Mouse (Mus musculus): ENCODE measurements around the gene Trak1. TPM values are rescaled to one million over a fixed set of nuclear protein-coding genes. Genes with fewer than 3 reads are reported as not detected.

Trak1 gene
- 53.8 and 60.6 TPM in 2 replicates for polyA plus RNA-seq (2015; fragmentation: Nextera tagmentation; extraction: Ambion mirVana)

DNA sequence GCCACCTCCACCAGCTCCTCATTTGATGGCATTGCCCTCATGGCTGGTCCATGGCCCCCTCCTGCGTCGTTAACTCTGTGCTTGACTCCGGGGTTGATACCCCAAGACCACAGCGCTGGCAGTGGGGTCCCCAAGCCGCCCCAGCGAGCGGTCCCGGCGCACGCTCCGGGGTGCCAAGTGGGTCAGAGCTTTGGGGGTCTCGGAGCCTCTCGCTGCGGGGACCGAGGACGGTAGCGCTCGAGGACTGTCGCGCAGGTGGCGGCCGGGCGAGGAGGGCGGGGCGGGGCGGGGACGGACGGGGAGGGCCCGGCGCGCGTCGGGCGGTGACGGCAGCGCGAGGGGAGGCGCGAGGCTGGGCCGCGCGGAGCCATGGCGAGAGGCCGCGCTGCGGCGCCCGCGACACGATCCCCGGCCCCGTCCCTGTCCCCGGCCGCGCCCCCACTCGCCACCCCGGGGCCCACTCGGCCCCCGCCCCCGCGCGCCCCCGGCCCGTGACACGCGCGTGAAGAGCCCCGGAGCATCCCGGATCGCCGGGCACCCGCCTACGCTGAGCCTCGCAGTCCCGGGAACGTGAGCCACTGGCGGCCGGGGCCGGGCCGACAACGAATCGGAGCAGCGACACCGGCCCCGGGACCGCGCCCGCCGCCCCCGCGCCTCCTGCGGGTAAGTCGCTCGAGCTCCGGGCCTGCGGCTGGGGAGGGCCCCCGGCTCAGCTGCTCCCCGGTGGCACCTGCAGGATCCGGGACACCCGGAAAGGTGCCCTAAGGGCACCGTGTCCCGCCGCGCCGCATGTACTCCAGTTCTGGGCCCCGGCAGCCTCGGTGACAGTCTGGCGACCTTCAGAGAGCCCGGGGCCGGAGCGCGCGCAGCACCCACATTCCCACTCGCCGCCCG is at the start of gene Trak1:
Trak1 (plus strand) TSS at position 332 of the 894 bp plus-strand sequence.
- under 1% methylated on average over 82 of the region's 116 CpGs for WGBS
- Histone ChIP-seq H3K27me3 (ENCODE audit: control insufficient read depth, insufficient read depth, low read depth, low read length) (no peaks in the 10 kb centered on the region), H3K9ac (ENCODE audit: low read depth, low read length) (peak within 1 kb of the TSS; percentile 86), H3K9me3 (replicated peaks; ENCODE audit: control insufficient read depth, low read length, poor library complexity, severe bottlenecking) (no peaks in the 10 kb centered on the region), H3K36me3 (ENCODE audit: control insufficient read depth, insufficient read depth, low read length) (no peaks in the 10 kb centered on the region), H3K4me2 (ENCODE audit: low read length) (peak within 1 kb of the TSS; percentile 97), H3K4me1 (ENCODE audit: control insufficient read depth, insufficient read depth, low read length) (peaks cover 28% of the 10 kb centered on the region), H3K4me3 (ENCODE audit: low read depth, low read length) (peak within 1 kb of the TSS; percentile 74), H3K27ac (ENCODE audit: low read length) (peak within 1 kb of the TSS; percentile 58)
- ATAC-seq: peak; percentile 89

DNA sequence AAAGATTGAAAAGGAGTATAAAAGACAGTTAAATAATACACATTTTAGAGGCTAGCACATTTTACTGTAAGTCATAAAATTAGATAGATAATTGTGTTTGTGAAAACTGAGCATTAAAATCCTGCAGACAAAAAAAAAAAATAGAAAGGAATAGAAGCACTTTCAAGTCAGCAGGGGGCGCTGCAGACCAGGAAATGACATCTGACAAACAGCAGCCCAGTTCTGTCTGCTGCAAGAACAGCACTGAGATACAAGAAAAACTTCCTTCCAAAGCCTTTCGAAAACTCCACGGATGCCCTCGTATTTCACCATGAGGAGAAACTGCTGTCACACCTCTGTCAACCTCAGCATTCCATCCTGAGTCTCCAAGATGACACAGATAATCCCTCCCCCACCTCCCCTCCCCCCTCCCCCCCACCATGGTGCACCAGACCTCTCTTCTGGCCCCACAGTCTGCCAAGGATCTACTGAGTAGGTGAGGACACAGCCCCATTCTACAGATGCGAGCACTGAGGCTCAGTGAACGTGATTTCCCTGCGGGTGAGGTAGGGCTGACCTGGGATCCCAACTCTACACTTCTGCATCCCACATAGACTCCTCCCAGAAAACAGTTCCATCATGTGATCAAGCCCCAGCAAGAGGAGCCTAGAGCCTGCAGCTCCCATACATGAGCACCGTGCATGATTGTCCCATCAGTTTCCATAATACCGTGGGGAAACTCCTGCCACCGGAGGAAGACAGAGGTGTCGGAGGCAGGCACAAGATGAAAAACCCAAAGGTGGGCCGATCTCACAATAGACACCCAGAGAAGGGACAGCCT is 49.1 kb upstream of the Trak1 start:
- Histone ChIP-seq H3K27ac (ENCODE audit: low read length) (no peak overlapping the region), H3K36me3 (ENCODE audit: control insufficient read depth, insufficient read depth, low read length) (peaks cover 2% of the 10 kb centered on the region; the same call in 1 of the 2 replicates), H3K9ac (ENCODE audit: low read depth, low read length) (no peak overlapping the region), H3K4me2 (ENCODE audit: low read length) (no peak overlapping the region), H3K4me1 (ENCODE audit: control insufficient read depth, insufficient read depth, low read length) (no peaks in the 10 kb centered on the region), H3K27me3 (ENCODE audit: control insufficient read depth, insufficient read depth, low read depth, low read length) (no peaks in the 10 kb centered on the region), H3K9me3 (replicated peaks; ENCODE audit: control insufficient read depth, low read length, poor library complexity, severe bottlenecking) (no peaks in the 10 kb centered on the region), H3K4me3 (ENCODE audit: low read depth, low read length) (no peak overlapping the region)
- ATAC-seq: no peak; the same call in 1 of the 2 replicates
- WGBS: 65% methylated on average over 12 of the region's 12 CpGs

DNA sequence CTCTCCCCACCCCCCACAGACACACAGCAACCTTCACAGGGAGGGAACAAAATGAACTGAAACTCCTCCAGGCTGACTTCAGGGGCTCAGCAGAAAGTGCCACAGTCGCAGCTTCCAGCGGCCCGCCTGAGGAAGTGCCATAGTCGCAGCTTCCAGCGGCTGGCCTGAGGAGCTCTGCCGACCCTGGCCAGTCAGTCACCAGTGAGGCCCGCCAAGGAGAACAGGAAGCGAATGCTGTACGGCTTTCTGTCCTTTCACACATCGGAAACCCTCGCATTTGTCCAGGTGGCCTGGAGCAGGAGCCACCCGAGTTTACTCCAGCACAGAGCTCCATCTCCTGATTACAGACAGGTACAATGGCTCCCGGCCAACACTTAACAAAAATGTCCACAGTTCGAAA is 47.5 kb upstream of the Trak1 start:
- Histone ChIP-seq H3K27me3 (ENCODE audit: control insufficient read depth, insufficient read depth, low read depth, low read length) (no peaks in the 10 kb centered on the region), H3K4me3 (ENCODE audit: low read depth, low read length) (no peak overlapping the region), H3K9me3 (replicated peaks; ENCODE audit: control insufficient read depth, low read length, poor library complexity, severe bottlenecking) (no peaks in the 10 kb centered on the region), H3K4me1 (ENCODE audit: control insufficient read depth, insufficient read depth, low read length) (no peaks in the 10 kb centered on the region), H3K4me2 (ENCODE audit: low read length) (no peak overlapping the region), H3K36me3 (ENCODE audit: control insufficient read depth, insufficient read depth, low read length) (peaks cover 3% of the 10 kb centered on the region), H3K9ac (ENCODE audit: low read depth, low read length) (no peak overlapping the region), H3K27ac (ENCODE audit: low read length) (no peak overlapping the region)
- no peak for ATAC-seq
- 64% methylated on average over 14 of the region's 14 CpGs for WGBS

DNA sequence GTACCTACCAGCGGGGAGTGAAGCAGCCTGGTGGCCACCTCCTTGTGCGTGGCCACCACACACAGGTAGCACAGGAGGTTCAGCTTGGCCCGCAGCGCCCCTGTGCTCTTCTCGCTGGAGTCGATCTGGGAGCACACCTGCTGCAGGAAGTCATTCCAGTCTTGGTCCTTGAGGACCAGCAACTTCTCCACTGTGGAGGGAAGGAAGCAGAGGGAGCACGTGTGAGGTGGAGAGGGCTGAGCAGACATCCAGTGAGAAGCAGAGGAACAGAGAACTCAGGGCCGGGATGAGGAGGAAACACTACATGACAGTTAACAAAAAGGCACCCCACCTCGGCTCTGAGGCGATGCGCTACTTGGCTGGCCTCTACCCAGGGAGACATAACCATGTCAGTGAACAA is 46.4 kb upstream of the Trak1 start:
- no peaks in the 10 kb centered on the region for H3K27me3 ChIP-seq (ENCODE audit: control insufficient read depth, insufficient read depth, low read depth, low read length)
- no peak overlapping the region for H3K27ac ChIP-seq (ENCODE audit: low read length)
- H3K4me3 ChIP-seq (ENCODE audit: low read depth, low read length): no peak overlapping the region
- H3K9ac ChIP-seq (ENCODE audit: low read depth, low read length): 0 out of 2 replicates have a peak overlapping the region, but pooled peaks have one; percentile 6
- peaks cover 6% of the 10 kb centered on the region for H3K36me3 ChIP-seq (ENCODE audit: control insufficient read depth, insufficient read depth, low read length)
- H3K4me2 ChIP-seq (ENCODE audit: low read length): no peak overlapping the region
- ATAC-seq: no peak
- 93% methylated on average over 11 of the region's 11 CpGs for WGBS
- no peaks in the 10 kb centered on the region for H3K4me1 ChIP-seq (ENCODE audit: control insufficient read depth, insufficient read depth, low read length)
- H3K9me3 ChIP-seq (replicated peaks; ENCODE audit: control insufficient read depth, low read length, poor library complexity, severe bottlenecking): no peaks in the 10 kb centered on the region

DNA sequence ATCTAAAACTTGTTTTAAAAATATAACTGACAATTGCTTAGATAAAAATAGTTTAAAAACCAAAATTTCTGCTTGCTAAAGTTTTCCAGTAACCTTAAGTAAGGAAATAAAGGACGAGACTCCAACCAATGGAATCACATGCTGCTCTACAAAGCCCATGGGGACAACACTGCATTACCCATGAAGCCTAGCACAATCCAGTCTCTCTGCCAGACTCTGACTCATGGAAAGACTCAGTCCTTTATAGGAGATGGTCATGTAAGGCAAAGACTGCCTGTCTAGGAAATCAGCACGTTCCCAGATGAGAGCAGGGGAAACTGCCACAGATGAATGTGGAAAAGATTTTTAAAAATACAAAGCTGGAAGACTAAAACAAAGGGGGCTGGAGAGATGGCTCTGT is 43.3 kb upstream of the Trak1 start:
- Histone ChIP-seq H3K9ac (ENCODE audit: low read depth, low read length) (no peak overlapping the region), H3K4me2 (ENCODE audit: low read length) (no peak overlapping the region), H3K36me3 (ENCODE audit: control insufficient read depth, insufficient read depth, low read length) (peaks cover 6% of the 10 kb centered on the region), H3K4me1 (ENCODE audit: control insufficient read depth, insufficient read depth, low read length) (no peaks in the 10 kb centered on the region), H3K4me3 (ENCODE audit: low read depth, low read length) (no peak overlapping the region), H3K27me3 (ENCODE audit: control insufficient read depth, insufficient read depth, low read depth, low read length) (no peaks in the 10 kb centered on the region), H3K27ac (ENCODE audit: low read length) (no peak overlapping the region), H3K9me3 (replicated peaks; ENCODE audit: control insufficient read depth, low read length, poor library complexity, severe bottlenecking) (no peaks in the 10 kb centered on the region)
- ATAC-seq: no peak
- WGBS: 84% methylated on average over 2 of the region's 2 CpGs

DNA sequence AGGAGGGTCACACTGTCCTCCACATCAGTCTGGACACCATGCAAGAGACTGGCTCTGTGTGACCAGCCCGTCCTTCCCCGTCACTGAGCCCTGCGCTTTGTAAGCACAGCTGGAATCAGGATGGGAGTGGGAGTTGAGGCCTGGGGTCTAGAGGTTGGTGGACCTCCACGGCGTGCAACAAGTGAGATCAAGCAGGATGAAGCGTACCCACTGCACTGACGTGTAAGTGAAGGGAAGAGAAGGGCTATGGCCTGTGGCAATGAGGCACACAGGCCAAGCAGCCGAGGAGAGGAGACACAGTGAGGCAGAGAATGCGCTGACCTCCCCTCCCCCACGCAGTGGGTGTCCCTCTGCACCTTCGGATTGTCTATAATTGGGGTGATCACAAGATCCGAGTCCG is 42.5 kb upstream of the Trak1 start:
- no peak overlapping the region for H3K4me3 ChIP-seq (ENCODE audit: low read depth, low read length)
- no peaks in the 10 kb centered on the region for H3K4me1 ChIP-seq (ENCODE audit: control insufficient read depth, insufficient read depth, low read length)
- H3K9me3 ChIP-seq (replicated peaks; ENCODE audit: control insufficient read depth, low read length, poor library complexity, severe bottlenecking): no peaks in the 10 kb centered on the region
- no peaks in the 10 kb centered on the region for H3K27me3 ChIP-seq (ENCODE audit: control insufficient read depth, insufficient read depth, low read depth, low read length)
- WGBS: 98% methylated on average over 13 of the region's 13 CpGs
- no peak overlapping the region for H3K4me2 ChIP-seq (ENCODE audit: low read length)
- H3K36me3 ChIP-seq (ENCODE audit: control insufficient read depth, insufficient read depth, low read length): peaks cover 6% of the 10 kb centered on the region
- no peak for ATAC-seq
- no peak overlapping the region for H3K9ac ChIP-seq (ENCODE audit: low read depth, low read length)
- no peak overlapping the region for H3K27ac ChIP-seq (ENCODE audit: low read length)

DNA sequence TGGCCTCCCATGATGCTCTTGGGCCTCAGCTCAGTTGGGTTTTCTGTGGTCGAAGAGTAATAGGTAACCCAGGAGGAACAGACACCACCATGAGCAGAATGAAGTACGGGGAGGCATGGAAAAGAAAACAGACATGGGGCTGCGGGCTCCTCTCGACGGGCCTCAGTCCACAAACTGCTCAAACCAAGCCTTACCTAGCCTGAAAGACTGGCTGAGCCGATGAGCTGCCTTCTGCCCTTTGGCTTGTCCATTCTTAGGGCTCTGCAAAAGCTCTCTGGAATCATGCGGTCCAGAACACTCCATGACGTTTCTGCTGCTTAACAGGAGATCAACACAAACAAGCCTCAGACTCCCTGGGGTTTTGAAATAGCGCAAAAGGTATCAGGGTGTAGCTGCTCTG is 40.2 kb upstream of the Trak1 start:
- 87% methylated on average over 9 of the region's 9 CpGs for WGBS
- no peak for ATAC-seq
- no peak overlapping the region for H3K4me3 ChIP-seq (ENCODE audit: low read depth, low read length)
- H3K9ac ChIP-seq (ENCODE audit: low read depth, low read length): no peak overlapping the region
- H3K27ac ChIP-seq (ENCODE audit: low read length): no peak overlapping the region
- peaks cover 10% of the 10 kb centered on the region for H3K36me3 ChIP-seq (ENCODE audit: control insufficient read depth, insufficient read depth, low read length)
- H3K27me3 ChIP-seq (ENCODE audit: control insufficient read depth, insufficient read depth, low read depth, low read length): no peaks in the 10 kb centered on the region
- no peak overlapping the region for H3K4me2 ChIP-seq (ENCODE audit: low read length)
- no peaks in the 10 kb centered on the region for H3K4me1 ChIP-seq (ENCODE audit: control insufficient read depth, insufficient read depth, low read length)
- H3K9me3 ChIP-seq (replicated peaks; ENCODE audit: control insufficient read depth, low read length, poor library complexity, severe bottlenecking): no peaks in the 10 kb centered on the region

DNA sequence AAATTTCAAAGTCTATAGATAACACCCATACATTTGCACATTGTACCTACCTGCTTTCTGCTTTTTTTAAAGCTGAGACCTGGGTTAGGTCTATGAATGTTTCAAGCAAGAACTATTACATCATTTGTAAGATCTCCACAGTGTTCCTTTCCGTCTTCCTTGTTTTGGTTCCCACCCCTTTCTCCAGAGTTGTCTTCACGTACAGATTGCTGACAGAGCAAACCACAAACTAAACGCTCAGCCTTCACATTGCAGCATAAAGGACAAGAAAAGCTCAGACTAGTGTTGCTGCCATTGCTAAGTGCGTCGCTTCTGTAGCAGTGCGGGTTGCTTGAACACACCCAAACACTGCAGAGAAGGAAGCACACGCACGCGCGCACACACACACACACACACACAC is 32.0 kb upstream of the Trak1 start:
- Histone ChIP-seq H3K36me3 (ENCODE audit: control insufficient read depth, insufficient read depth, low read length) (peaks cover 6% of the 10 kb centered on the region; the same call in 1 of the 2 replicates), H3K4me1 (ENCODE audit: control insufficient read depth, insufficient read depth, low read length) (no peaks in the 10 kb centered on the region), H3K27me3 (ENCODE audit: control insufficient read depth, insufficient read depth, low read depth, low read length) (no peaks in the 10 kb centered on the region), H3K4me3 (ENCODE audit: low read depth, low read length) (no peak overlapping the region), H3K4me2 (ENCODE audit: low read length) (no peak overlapping the region), H3K9me3 (replicated peaks; ENCODE audit: control insufficient read depth, low read length, poor library complexity, severe bottlenecking) (no peaks in the 10 kb centered on the region), H3K27ac (ENCODE audit: low read length) (no peak overlapping the region), H3K9ac (ENCODE audit: low read depth, low read length) (no peak overlapping the region)
- WGBS: 90% methylated on average over 10 of the region's 10 CpGs
- ATAC-seq: no peak

DNA sequence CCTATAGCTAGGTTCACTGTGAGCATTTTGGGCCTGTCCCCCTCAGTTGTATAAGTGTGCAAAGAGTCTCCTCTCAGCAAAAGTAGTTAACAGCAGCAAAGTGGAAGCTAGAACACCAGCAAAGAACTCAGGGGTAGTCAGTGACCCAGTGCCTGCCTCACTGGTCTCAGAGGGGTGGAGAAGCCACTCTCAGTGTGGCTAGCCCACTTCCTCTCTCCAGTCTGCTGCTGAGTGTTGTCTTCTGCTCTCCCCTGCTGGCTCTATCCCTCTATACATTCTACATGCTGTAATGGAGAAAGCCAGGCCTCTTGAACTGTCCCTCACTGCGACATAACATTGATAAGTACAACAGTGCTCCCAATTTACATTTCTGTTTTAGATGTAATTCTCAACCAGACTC is 26.2 kb upstream of the Trak1 start:
- Histone ChIP-seq H3K4me2 (ENCODE audit: low read length) (no peak overlapping the region), H3K27ac (ENCODE audit: low read length) (no peak overlapping the region), H3K9me3 (replicated peaks; ENCODE audit: control insufficient read depth, low read length, poor library complexity, severe bottlenecking) (no peaks in the 10 kb centered on the region), H3K36me3 (ENCODE audit: control insufficient read depth, insufficient read depth, low read length) (no peaks in the 10 kb centered on the region), H3K4me1 (ENCODE audit: control insufficient read depth, insufficient read depth, low read length) (peaks cover 3% of the 10 kb centered on the region; the same call in 1 of the 2 replicates), H3K4me3 (ENCODE audit: low read depth, low read length) (no peak overlapping the region), H3K9ac (ENCODE audit: low read depth, low read length) (no peak overlapping the region), H3K27me3 (ENCODE audit: control insufficient read depth, insufficient read depth, low read depth, low read length) (no peaks in the 10 kb centered on the region)
- 96% methylated on average over 1 of the region's 1 CpGs for WGBS
- no peak for ATAC-seq

All from midbrain, embryonic 16.5 days (tissue).